Mouse (Mus musculus) ES-Bruce4 (cell line): ENCODE measurements around the gene Csde1. TPM values are rescaled to one million over a fixed set of nuclear protein-coding genes. Genes with fewer than 3 reads are reported as not detected.

ENCODE experiments used
- H3K27ac ChIP-seq: 2 replicates; pipeline ENCODE4 v1.5.1; 2012; ENCODE audit warnings: low read length, inconsistent platforms; ENCODE audit not compliant: insufficient read depth
- H3K27me3 ChIP-seq: 2 replicates; pipeline ENCODE4 v1.6.1; 2012; ENCODE audit warnings: mild to moderate bottlenecking, low read length, inconsistent platforms; ENCODE audit not compliant: control insufficient read depth, poor library complexity, insufficient read depth, severe bottlenecking
- H3K36me3 ChIP-seq: 2 replicates; pipeline ENCODE4 v1.6.1; 2012; ENCODE audit warnings: inconsistent platforms, mild to moderate bottlenecking, low read length, moderate library complexity; ENCODE audit not compliant: control insufficient read depth, poor library complexity, insufficient read depth, severe bottlenecking
- H3K4me1 ChIP-seq: one replicate; pipeline ENCODE4 v1.8.1; 2011; ENCODE audit warnings: low read length; ENCODE audit not compliant: control insufficient read depth, insufficient read depth
- H3K4me3 ChIP-seq: 2 replicates; pipeline ENCODE4 v1.5.1; 2011; ENCODE audit warnings: low read depth, mild to moderate bottlenecking, low read length
- H3K9ac ChIP-seq: 2 replicates; pipeline ENCODE4 v1.6.1; 2012; ENCODE audit warnings: low read depth, mild to moderate bottlenecking, inconsistent platforms; ENCODE audit not compliant: poor library complexity, severe bottlenecking
- H3K9me3 ChIP-seq: replicated peaks from 2 replicates; pipeline ENCODE4 v1.6.1; 2012; ENCODE audit warnings: mild to moderate bottlenecking, low read length, inconsistent platforms; ENCODE audit not compliant: control insufficient read depth, poor library complexity, insufficient read depth, severe bottlenecking
- CTCF ChIP-seq: IDR thresholded peaks from one replicate; pipeline ENCODE4 v1.8.1; 2011; ENCODE audit warnings: low read depth, low read length
- EP300 ChIP-seq: IDR thresholded peaks from 2 replicates; pipeline ENCODE4 v1.6.1; 2011; ENCODE audit warnings: low read depth, low read length; ENCODE audit not compliant: insufficient read depth
- POLR2A ChIP-seq: IDR thresholded peaks from one replicate; pipeline ENCODE4 v1.8.1; 2011; ENCODE audit warnings: low read length; ENCODE audit not compliant: insufficient read depth
- polyA plus RNA-seq: library from polyadenylated mRNA; stranded (reverse); fragments of >200 nt; gene quantifications from 2 replicates; pipeline ENCODE4 v1.2.4, GENCODE M21; 2011; ENCODE audit warnings: low read depth; ENCODE audit not compliant: missing spikeins, insufficient read depth, insufficient read length

Gene Csde1
- polyA plus RNA-seq, 1 experiment: 518 TPM

DNA sequence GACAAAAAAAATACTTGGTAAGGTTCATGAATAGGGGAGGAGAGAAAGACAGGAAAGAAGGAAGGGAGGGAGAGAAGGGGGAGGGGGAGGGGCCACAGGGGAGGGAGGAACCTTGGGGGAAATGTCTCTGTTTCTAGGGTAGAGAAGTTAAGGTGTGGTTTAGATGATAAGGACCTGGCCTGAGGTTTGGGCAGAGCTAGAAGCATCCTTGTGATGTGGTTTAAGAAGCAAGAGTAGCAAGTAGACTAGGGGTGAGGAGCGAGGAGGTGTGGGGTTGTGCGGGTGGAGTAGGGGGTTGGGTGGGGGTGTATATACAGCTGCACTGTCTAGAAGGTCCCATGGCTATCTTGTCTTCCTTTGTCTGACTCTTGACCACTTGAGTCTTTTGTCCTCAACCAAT, 71.5 kb downstream of the Csde1 start:
- Histone ChIP-seq H3K4me3 (no peak overlapping the region), H3K27me3 (no peaks in the 10 kb centered on the region), H3K36me3 (no peaks in the 10 kb centered on the region), H3K9ac (no peak overlapping the region), H3K9me3 (no peaks in the 10 kb centered on the region), H3K27ac (no peak overlapping the region), H3K4me1 (no peaks in the 10 kb centered on the region)
- TF ChIP-seq POLR2A (no peak), CTCF (no peak), EP300 (no peak)

DNA sequence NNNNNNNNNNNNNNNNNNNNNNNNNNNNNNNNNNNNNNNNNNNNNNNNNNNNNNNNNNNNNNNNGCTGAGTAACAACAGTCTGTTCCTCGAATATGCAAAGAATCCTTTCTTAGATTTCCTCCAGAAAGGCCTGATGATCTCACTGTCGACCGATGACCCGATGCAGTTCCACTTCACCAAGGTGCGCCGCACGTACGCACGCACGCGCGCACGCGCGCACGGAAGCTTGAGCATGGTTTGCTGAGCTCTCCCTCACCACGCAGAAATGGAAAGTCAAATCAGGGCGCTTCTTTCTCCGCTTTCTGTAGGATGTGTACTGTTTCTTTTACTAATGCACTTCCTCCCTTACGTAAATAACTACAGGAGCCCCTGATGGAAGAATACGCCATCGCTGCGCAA, 78.4 kb downstream of the Csde1 start:
- TF ChIP-seq POLR2A (peak; percentile 16), CTCF (no peak), EP300 (0 out of 2 replicates have a peak, but pooled peaks have one; percentile 6)
- H3K27me3 ChIP-seq: no peaks in the 10 kb centered on the region
- H3K36me3 ChIP-seq: no peaks in the 10 kb centered on the region
- no peaks in the 10 kb centered on the region for H3K4me1 ChIP-seq
- H3K9ac ChIP-seq: 0 out of 2 replicates have a peak overlapping the region, but pooled peaks have one; percentile 6
- no peaks in the 10 kb centered on the region for H3K9me3 ChIP-seq
- no peak overlapping the region for H3K27ac ChIP-seq
- H3K4me3 ChIP-seq: peak overlapping the region; percentile 0; the same call in 1 of the 2 replicates

DNA sequence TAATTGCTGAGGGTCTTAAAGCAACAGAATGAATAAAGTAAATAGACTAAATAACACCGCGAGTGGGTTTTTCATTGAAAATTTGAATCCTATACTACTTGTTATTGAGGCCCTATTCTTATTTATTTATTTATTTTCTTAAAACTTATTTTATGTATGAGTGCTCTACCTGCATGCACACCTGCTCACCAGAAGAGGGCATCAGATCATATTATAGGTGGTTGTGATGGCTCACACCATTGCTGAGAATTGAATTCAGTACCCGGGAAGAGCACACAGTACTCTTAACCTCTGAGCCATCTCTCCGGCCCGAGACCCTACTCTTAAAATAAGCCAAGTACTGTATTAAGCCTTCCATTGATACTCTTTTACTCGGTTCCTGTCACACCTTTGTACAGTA, 79.4 kb downstream of the Csde1 start:
- no peak overlapping the region for H3K4me3 ChIP-seq
- H3K9ac ChIP-seq: no peak overlapping the region
- H3K27me3 ChIP-seq: no peaks in the 10 kb centered on the region
- no peak overlapping the region for H3K27ac ChIP-seq
- H3K9me3 ChIP-seq: no peaks in the 10 kb centered on the region
- no peaks in the 10 kb centered on the region for H3K4me1 ChIP-seq
- TF ChIP-seq CTCF: no peak
- TF ChIP-seq POLR2A: no peak
- TF ChIP-seq EP300: no peak
- H3K36me3 ChIP-seq: no peaks in the 10 kb centered on the region

DNA sequence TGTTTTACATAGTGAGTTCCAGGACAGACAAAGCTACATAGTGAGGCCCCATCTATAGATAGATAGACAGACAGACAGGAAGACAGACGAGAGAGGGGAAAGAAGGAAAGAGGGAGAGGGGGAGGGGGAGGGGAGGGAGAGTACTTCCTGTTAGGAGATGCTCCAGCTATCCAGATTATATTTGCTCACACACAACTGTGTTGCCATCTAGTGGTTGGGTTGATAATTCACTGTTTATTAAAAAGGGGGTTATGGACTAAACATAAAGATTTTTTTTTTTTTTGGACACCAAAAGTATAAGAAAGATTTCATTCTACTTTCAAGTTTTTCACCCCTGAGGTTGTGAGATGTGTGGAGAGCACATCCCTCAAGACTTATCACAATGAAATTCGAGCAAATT, 80.5 kb downstream of the Csde1 start:
- Histone ChIP-seq H3K27ac (no peak overlapping the region), H3K4me3 (no peak overlapping the region), H3K4me1 (no peaks in the 10 kb centered on the region), H3K36me3 (no peaks in the 10 kb centered on the region), H3K9me3 (no peaks in the 10 kb centered on the region), H3K27me3 (no peaks in the 10 kb centered on the region), H3K9ac (no peak overlapping the region)
- TF ChIP-seq POLR2A (no peak), CTCF (no peak), EP300 (no peak)

DNA sequence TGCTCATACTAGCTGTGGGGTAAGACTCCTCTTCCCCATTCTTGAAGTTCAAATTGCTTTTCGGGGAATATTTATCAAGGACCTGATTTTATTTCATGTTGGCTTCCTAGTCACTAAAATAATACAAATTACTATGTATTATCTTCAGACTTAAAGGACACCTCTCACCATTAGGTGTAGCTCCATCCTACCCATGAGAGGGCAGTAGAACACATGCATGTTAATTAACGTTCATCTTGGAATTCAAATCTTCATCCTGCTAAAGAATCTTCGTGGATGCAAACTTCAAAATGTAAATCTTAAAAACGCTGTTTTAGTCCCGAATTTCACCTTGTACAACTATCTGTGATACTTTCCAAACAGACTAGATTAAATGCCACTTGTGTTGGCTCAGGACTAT, 81.0 kb downstream of the Csde1 start:
- no peaks in the 10 kb centered on the region for H3K4me1 ChIP-seq
- no peaks in the 10 kb centered on the region for H3K9me3 ChIP-seq
- H3K4me3 ChIP-seq: no peak overlapping the region
- no peaks in the 10 kb centered on the region for H3K36me3 ChIP-seq
- no peak overlapping the region for H3K27ac ChIP-seq
- no peak overlapping the region for H3K9ac ChIP-seq
- H3K27me3 ChIP-seq: no peaks in the 10 kb centered on the region
- TF ChIP-seq CTCF (no peak), POLR2A (no peak), EP300 (no peak)

DNA sequence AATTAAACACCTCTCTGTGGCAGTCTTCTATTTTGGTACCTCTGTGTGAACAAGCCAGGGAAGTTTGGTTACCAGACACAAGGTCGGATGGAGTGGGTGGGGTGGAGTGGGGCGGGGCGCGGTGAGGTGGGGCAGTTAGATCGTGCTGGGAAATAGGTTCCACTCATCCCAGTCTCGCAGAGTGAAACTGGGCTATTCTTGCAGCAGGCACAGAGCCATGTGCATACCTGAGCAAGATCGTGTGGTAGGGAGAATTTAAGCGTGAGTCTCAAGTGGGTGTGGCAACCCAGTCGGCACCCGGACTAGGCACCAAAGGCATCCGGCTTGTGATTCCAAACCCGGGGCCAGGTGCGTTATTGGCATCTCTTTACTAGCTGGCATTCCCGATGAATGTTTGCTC, 81.7 kb downstream of the Csde1 start:
- H3K36me3 ChIP-seq: no peaks in the 10 kb centered on the region
- H3K4me3 ChIP-seq: peak overlapping the region; percentile 79
- no peak for TF ChIP-seq POLR2A
- TF ChIP-seq CTCF: no peak
- TF ChIP-seq EP300: no peak
- H3K4me1 ChIP-seq: no peaks in the 10 kb centered on the region
- no peak overlapping the region for H3K27ac ChIP-seq
- peak overlapping the region; percentile 19 for H3K9ac ChIP-seq
- H3K9me3 ChIP-seq: no peaks in the 10 kb centered on the region
- no peaks in the 10 kb centered on the region for H3K27me3 ChIP-seq
